Mouse (Mus musculus) spleen, postnatal 4 days (tissue): ENCODE measurements around the gene Diaph3.

ENCODE experiments used
- DNase-seq, 2 experiments: peaks; one replicate each; pipeline ENCODE4 v3.0.0; 2022; ENCODE audit warnings: low spot score in 2 of 2

The Diaph3 gene

GRCm38 (mm10) chr14:87084906-87085305 is 56.1 kb downstream of the Diaph3 start:
- DNase-seq = peak in 1 of 2 experiments; percentile 35

- no peak for DNase-seq
These were observed 57.1 kb downstream of the Diaph3 start for GRCm38 (mm10) chr14:87083911-87084310.

GRCm38 (mm10) chr14:87079725-87080124 is 61.3 kb downstream of the Diaph3 start:
- no peak for DNase-seq

GRCm38 (mm10) chr14:87075021-87075531 is 66.0 kb downstream of the Diaph3 start:
- no peak for DNase-seq

- DNase-seq = no peak
These were observed 76.8 kb downstream of the Diaph3 start for GRCm38 (mm10) chr14:87064281-87064680.

- no peak for DNase-seq
These were observed 84.9 kb downstream of the Diaph3 start for GRCm38 (mm10) chr14:87056169-87056568.

GRCm38 (mm10) chr14:87051187-87051586 is 89.8 kb downstream of the Diaph3 start:
- no peak for DNase-seq

- DNase-seq = no peak
These were observed 96.6 kb downstream of the Diaph3 start for GRCm38 (mm10) chr14:87044401-87044806.

- DNase-seq = no peak
These were observed 120.8 kb downstream of the Diaph3 start for GRCm38 (mm10) chr14:87020240-87020639.

- no peak for DNase-seq
These were observed 121.3 kb downstream of the Diaph3 start for GRCm38 (mm10) chr14:87019687-87020086.

GRCm38 (mm10) chr14:86997318-86997717 is 143.7 kb downstream of the Diaph3 start:
- no peak for DNase-seq

GRCm38 (mm10) chr14:86951169-86951568 is 189.9 kb downstream of the Diaph3 start:
- DNase-seq = no peak

GRCm38 (mm10) chr14:86937953-86938352 is 203.1 kb downstream of the Diaph3 start:
- no peak for DNase-seq

GRCm38 (mm10) chr14:86936424-86936823 is 204.6 kb downstream of the Diaph3 start:
- DNase-seq = no peak

- no peak for DNase-seq
These were observed 210.3 kb downstream of the Diaph3 start for GRCm38 (mm10) chr14:86930763-86931162.

GRCm38 (mm10) chr14:86926827-86927226 is 214.2 kb downstream of the Diaph3 start:
- DNase-seq = no peak

- no peak for DNase-seq
These were observed 242.1 kb downstream of the Diaph3 start for GRCm38 (mm10) chr14:86898898-86899297.

- DNase-seq = no peak
These were observed 251.8 kb downstream of the Diaph3 start for GRCm38 (mm10) chr14:86889070-86889804.

GRCm38 (mm10) chr14:86885417-86886098 is 255.5 kb downstream of the Diaph3 start:
- DNase-seq = no peak

- peak in 1 of 2 experiments; percentile 15 for DNase-seq
These were observed 271.5 kb downstream of the Diaph3 start for GRCm38 (mm10) chr14:86869536-86869935.

GRCm38 (mm10) chr14:86867143-86867542 is 273.9 kb downstream of the Diaph3 start:
- no peak for DNase-seq

GRCm38 (mm10) chr14:86864053-86864452 is 277.0 kb downstream of the Diaph3 start:
- DNase-seq = no peak
